Mouse (Mus musculus) erythroblast, embryonic 14.5 days (primary cell): ENCODE measurements around the gene Sft2d2.

ENCODE experiments used
- GATA1 ChIP-seq: IDR thresholded peaks from 2 replicates; pipeline ENCODE4 v1.6.1; 2012; ENCODE audit warnings: low read length, inconsistent platforms, mixed read lengths
- TAL1 ChIP-seq: IDR thresholded peaks from 3 replicates; pipeline ENCODE4 v1.6.1; 2012; ENCODE audit warnings: low read length, inconsistent platforms, mixed read lengths

GRCm38 (mm10) chr1:165230691-165231090 lies 36.5 kb upstream of the Sft2d2 start:
- no peak for TF ChIP-seq TAL1
- TF ChIP-seq GATA1, result no peak
